Mouse (Mus musculus): ENCODE results near the gene Tmem182. TPM values are rescaled to one million over a fixed set of nuclear protein-coding genes. Genes with fewer than 3 reads are reported as not detected.

Gene Tmem182
- polyA plus RNA-seq, 1 experiment from 2014 or later, result 0.25 TPM

DNA sequence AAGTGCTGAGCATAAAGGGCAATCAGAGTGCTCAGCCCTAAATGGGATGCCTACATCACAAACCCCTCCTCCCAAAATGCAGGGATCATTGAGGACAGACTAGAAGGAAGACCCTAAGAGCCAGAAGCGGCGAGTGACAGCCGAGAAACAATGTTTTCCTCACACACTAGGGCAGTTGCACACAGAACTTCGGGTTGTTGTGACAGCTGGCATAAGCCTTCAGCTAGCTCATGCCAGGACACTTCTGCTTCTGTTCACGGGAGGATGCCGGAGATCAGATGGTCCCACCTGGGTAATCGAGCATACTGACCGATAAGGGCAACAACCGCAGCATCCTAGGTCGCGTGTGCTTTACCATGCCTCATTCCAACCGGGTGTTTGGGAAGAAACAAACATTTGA is 1.3 kb upstream of the Tmem182 start:
- 89% methylated on average over 12 of the region's 12 CpGs for WGBS
- no peaks in the 10 kb centered on the region for H3K4me1 ChIP-seq (replicated peaks)

DNA sequence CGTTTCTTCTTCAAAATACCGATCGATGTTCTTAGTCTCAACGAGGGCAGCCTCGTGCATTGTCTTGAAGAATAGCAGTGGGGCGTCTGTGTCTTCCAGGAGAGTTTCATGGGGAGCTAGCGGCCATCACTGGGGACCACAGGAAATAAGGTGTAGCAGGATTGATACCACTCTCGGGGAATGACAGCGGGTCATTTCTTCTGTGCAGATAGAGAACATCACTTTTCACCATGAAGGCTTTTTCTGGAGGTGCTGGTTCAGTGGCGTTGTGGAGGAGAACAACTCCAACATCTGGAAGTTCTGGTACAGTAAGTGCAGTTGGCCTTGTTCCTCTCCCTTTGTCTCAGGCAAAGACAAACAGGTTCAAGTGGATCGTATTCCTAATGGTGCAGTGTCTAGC is 490 bp downstream of the Tmem182 start:
- 86% methylated on average over 11 of the region's 11 CpGs for WGBS
- Histone ChIP-seq H3K9ac (no peak overlapping the region), H3K36me3 (no peaks in the 10 kb centered on the region), H3K4me3 (replicated peaks) (no peak overlapping the region), H3K4me1 (replicated peaks) (no peaks in the 10 kb centered on the region), H3K27me3 (replicated peaks) (no peaks in the 10 kb centered on the region), H3K9me3 (no peaks in the 10 kb centered on the region), H3K27ac (no peak overlapping the region), H3K4me2 (replicated peaks) (no peak overlapping the region)
- no peak for ATAC-seq

More for the DNA sequence above, 1.3 kb upstream of the Tmem182 start:
- H3K36me3 ChIP-seq, result no peaks in the 10 kb centered on the region
- no peak overlapping the region for H3K9ac ChIP-seq
- H3K9me3 ChIP-seq, result no peaks in the 10 kb centered on the region
- no peak overlapping the region for H3K27ac ChIP-seq
- ATAC-seq, result no peak
- H3K27me3 ChIP-seq (replicated peaks), result no peaks in the 10 kb centered on the region
- no peak overlapping the region for H3K4me3 ChIP-seq (replicated peaks)
- no peak overlapping the region for H3K4me2 ChIP-seq (replicated peaks)

GRCm38 (mm10) chr1:40808643-40809042 is 3.2 kb downstream of the Tmem182 start:
- no peaks in the 10 kb centered on the region for H3K36me3 ChIP-seq
- WGBS, result 73% methylated on average over 3 of the region's 3 CpGs
- H3K4me1 ChIP-seq (replicated peaks), result no peaks in the 10 kb centered on the region
- no peak for ATAC-seq
- no peak overlapping the region for H3K4me2 ChIP-seq (replicated peaks)
- H3K9ac ChIP-seq, result no peak overlapping the region
- no peak overlapping the region for H3K4me3 ChIP-seq (replicated peaks)
- H3K27me3 ChIP-seq (replicated peaks), result no peaks in the 10 kb centered on the region
- no peaks in the 10 kb centered on the region for H3K9me3 ChIP-seq
- no peak overlapping the region for H3K27ac ChIP-seq

- H3K9me3 ChIP-seq, result no peaks in the 10 kb centered on the region
- H3K4me1 ChIP-seq (replicated peaks), result no peaks in the 10 kb centered on the region
- ATAC-seq, result no peak
- no peak overlapping the region for H3K27ac ChIP-seq
- H3K27me3 ChIP-seq (replicated peaks), result no peaks in the 10 kb centered on the region
- no peak overlapping the region for H3K4me3 ChIP-seq (replicated peaks)
- H3K9ac ChIP-seq, result no peak overlapping the region
- H3K36me3 ChIP-seq, result no peaks in the 10 kb centered on the region
- WGBS, result 54% methylated on average over 16 of the region's 16 CpGs
- 0 out of 2 replicates have a peak overlapping the region, but pooled peaks have one; percentile 2 for H3K4me2 ChIP-seq (replicated peaks)
These were observed 9.9 kb downstream of the Tmem182 start for GRCm38 (mm10) chr1:40815071-40815845.

DNA sequence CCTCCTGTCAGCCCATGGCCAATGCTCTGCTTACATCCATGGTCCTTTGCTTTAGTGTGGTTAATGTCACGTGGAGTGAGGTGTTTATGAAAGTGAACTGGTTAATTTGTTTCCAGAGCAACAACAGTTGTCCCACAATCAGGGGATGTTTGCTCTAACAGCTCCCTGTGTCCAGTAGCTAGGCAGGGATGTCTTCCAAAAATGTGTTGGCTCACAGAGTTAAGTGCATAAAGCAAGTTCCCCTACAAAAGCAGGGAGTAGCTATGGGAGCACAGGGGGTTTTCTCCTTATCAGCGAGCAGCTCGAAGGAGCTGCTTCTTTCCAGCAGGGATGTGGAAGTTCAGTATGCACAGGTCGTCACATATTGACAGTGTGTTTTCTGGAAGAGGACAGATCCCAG is 19.1 kb downstream of the Tmem182 start:
- Histone ChIP-seq H3K9ac (no peak overlapping the region), H3K36me3 (no peaks in the 10 kb centered on the region), H3K4me1 (replicated peaks) (no peaks in the 10 kb centered on the region), H3K4me3 (replicated peaks) (no peak overlapping the region), H3K9me3 (no peaks in the 10 kb centered on the region), H3K27me3 (replicated peaks) (no peaks in the 10 kb centered on the region), H3K27ac (no peak overlapping the region), H3K4me2 (replicated peaks) (no peak overlapping the region)
- no peak for ATAC-seq
- 55% methylated on average over 4 of the region's 4 CpGs for WGBS

DNA sequence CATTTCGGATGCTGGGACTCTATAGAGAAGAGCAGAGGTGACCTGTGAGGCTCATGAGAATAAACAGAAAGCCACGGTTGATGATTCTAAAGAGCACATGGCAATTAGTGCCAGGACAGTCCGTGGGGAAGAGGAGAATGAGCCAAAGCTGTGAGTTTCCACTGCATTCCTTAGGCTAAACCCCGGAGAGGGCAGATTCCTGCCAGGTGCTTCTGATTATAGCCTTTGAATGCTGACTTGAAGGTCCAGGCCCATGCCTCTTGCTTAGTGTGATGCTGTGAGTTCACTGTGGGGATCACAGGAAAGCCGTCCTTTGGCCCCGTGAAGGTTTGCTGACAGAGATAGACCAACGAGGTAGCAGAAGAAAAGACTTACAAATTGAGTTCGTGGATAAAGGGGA is 19.5 kb downstream of the Tmem182 start:
- Histone ChIP-seq H3K4me1 (replicated peaks) (no peaks in the 10 kb centered on the region), H3K9me3 (no peaks in the 10 kb centered on the region), H3K27me3 (replicated peaks) (no peaks in the 10 kb centered on the region), H3K4me3 (replicated peaks) (no peak overlapping the region), H3K27ac (no peak overlapping the region), H3K4me2 (replicated peaks) (no peak overlapping the region), H3K36me3 (no peaks in the 10 kb centered on the region), H3K9ac (no peak overlapping the region)
- no peak for ATAC-seq
- 64% methylated on average over 8 of the region's 8 CpGs for WGBS

GRCm38 (mm10) chr1:40825826-40826225 is 20.4 kb downstream of the Tmem182 start:
- Histone ChIP-seq H3K27me3 (replicated peaks) (no peaks in the 10 kb centered on the region), H3K4me2 (replicated peaks) (no peak overlapping the region), H3K27ac (no peak overlapping the region), H3K4me1 (replicated peaks) (no peaks in the 10 kb centered on the region), H3K9ac (no peak overlapping the region), H3K36me3 (no peaks in the 10 kb centered on the region), H3K9me3 (no peaks in the 10 kb centered on the region), H3K4me3 (replicated peaks) (no peak overlapping the region)
- WGBS, result 76% methylated on average over 7 of the region's 7 CpGs
- ATAC-seq, result no peak

- WGBS, result 63% methylated on average over 10 of the region's 10 CpGs
- ATAC-seq, result no peak
- no peak overlapping the region for H3K9ac ChIP-seq
- H3K4me1 ChIP-seq (replicated peaks), result no peaks in the 10 kb centered on the region
- H3K9me3 ChIP-seq, result no peaks in the 10 kb centered on the region
- H3K27me3 ChIP-seq (replicated peaks), result no peaks in the 10 kb centered on the region
- no peak overlapping the region for H3K4me3 ChIP-seq (replicated peaks)
- no peak overlapping the region for H3K27ac ChIP-seq
- no peak overlapping the region for H3K4me2 ChIP-seq (replicated peaks)
- H3K36me3 ChIP-seq, result no peaks in the 10 kb centered on the region
These were observed 24.0 kb downstream of the Tmem182 start for GRCm38 (mm10) chr1:40829213-40829914.

DNA sequence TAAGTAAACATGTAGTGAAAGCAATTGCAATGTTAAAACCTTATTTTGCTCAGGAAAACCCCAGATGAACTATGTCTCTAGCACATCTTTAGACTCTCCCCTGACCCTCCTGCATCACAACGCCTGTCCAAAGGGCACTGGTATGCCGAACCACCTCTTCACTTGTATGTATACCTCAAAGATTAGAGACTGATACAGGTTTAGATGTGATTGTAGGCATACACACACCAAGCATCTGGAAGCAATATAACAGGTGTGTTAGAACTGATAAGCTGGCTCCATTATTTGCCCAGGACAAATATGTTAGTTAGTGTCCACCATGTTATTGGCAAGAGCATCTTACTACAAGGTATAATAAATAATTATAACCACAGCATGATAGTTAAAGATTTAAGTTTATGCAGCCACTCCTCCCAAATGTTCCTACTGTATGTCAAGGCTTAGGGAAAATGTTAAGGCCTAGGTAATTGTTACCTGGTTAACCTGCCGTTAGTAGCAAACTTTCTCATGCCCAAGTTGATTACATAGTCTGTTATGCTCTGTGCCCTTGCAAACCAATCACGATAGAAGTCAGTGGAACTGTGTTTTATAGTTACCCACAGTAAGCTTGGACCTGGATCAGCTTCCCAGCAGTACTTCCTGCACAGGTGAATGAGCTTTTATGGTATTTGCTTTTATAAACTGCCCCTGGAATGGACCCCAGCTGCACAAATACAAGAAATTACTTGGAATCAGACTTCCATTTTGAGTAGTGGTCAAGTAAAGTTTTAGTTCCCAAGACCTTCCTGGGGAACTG is 25.5 kb downstream of the Tmem182 start:
- H3K4me3 ChIP-seq (replicated peaks), result no peak overlapping the region
- no peak overlapping the region for H3K9ac ChIP-seq
- H3K4me2 ChIP-seq (replicated peaks), result no peak overlapping the region
- peak; percentile 81 for ATAC-seq
- WGBS, result 60% methylated on average over 4 of the region's 4 CpGs
- H3K36me3 ChIP-seq, result no peaks in the 10 kb centered on the region
- no peaks in the 10 kb centered on the region for H3K4me1 ChIP-seq (replicated peaks)
- no peak overlapping the region for H3K27ac ChIP-seq
- no peaks in the 10 kb centered on the region for H3K27me3 ChIP-seq (replicated peaks)
- H3K9me3 ChIP-seq, result no peaks in the 10 kb centered on the region

- H3K4me2 ChIP-seq (replicated peaks), result no peak overlapping the region
- no peak overlapping the region for H3K9ac ChIP-seq
- no peaks in the 10 kb centered on the region for H3K4me1 ChIP-seq (replicated peaks)
- H3K27ac ChIP-seq, result no peak overlapping the region
- H3K36me3 ChIP-seq, result no peaks in the 10 kb centered on the region
- no peak overlapping the region for H3K4me3 ChIP-seq (replicated peaks)
- no peaks in the 10 kb centered on the region for H3K27me3 ChIP-seq (replicated peaks)
- 82% methylated on average over 4 of the region's 4 CpGs for WGBS
- no peaks in the 10 kb centered on the region for H3K9me3 ChIP-seq
- ATAC-seq, result no peak
These were observed 30.1 kb downstream of the Tmem182 start for GRCm38 (mm10) chr1:40835468-40835867.

DNA sequence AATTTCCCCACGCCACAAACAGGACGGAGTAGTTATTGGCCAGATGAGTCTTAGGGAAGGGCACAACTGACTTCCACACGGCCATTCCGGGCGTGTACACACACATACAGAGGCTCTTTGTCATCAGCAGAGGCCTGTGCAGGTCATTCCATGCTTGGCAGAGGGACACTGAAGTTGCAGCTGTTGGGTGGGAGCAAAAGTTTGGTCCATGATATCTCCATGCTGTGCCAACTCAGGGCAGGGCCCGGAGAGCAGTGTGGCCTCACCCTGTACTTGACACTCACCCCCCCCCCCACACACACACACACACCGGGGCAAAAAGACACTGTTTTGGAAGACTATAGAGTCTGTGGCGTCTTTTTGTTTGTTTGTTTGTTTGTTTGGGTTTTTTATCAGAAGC is 35.2 kb downstream of the Tmem182 start:
- Histone ChIP-seq H3K27me3 (replicated peaks) (no peaks in the 10 kb centered on the region), H3K4me3 (replicated peaks) (no peak overlapping the region), H3K36me3 (no peaks in the 10 kb centered on the region), H3K9me3 (no peaks in the 10 kb centered on the region), H3K27ac (no peak overlapping the region), H3K4me2 (replicated peaks) (no peak overlapping the region), H3K9ac (no peak overlapping the region), H3K4me1 (replicated peaks) (no peaks in the 10 kb centered on the region)
- WGBS, result 79% methylated on average over 8 of the region's 8 CpGs
- no peak for ATAC-seq

GRCm38 (mm10) chr1:40841032-40841761 is 35.8 kb downstream of the Tmem182 start:
- no peaks in the 10 kb centered on the region for H3K27me3 ChIP-seq (replicated peaks)
- no peaks in the 10 kb centered on the region for H3K36me3 ChIP-seq
- H3K4me1 ChIP-seq (replicated peaks), result no peaks in the 10 kb centered on the region
- WGBS, result 75% methylated on average over 5 of the region's 5 CpGs
- H3K9me3 ChIP-seq, result no peaks in the 10 kb centered on the region
- H3K9ac ChIP-seq, result no peak overlapping the region
- H3K27ac ChIP-seq, result no peak overlapping the region
- no peak for ATAC-seq
- no peak overlapping the region for H3K4me2 ChIP-seq (replicated peaks)
- no peak overlapping the region for H3K4me3 ChIP-seq (replicated peaks)

All from intestine, embryonic 15.5 days (tissue).